Comparison of ENCODE assay signal across 28 mouse cellular contexts in the genomic region with DNA sequence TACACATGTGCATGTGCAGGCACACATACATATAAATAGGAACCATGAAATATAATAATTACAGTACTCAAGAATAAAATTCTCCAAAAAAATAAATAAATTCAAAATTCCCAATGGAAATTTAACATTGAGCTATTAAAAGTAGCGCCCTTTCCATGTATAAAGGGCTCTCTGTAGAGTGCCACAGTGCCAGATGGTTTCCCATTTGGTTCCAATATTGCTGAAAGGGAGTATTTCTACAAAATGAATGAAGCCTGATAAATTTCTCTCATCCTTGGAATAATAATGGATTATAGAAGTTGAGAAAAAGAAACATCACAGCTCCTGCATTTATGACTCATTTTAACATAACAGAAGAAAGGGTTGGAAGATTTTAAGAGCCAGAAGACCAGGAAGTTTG.
A peak's percentile ranks its signal among the peaks of the same experiment; 100 is the strongest.
DNase-seq lines count a peak whose midpoint lies in the region; ATAC-seq and TF ChIP-seq lines count a peak whose summit lies in the region.
"Had no signal": no experiment of that assay in that cellular context is flagged by ENCODE, and none has a peak within 500 bp of the region (broad histone marks: within the 10 kb centered on the region; RNA-seq: fewer than 3 reads in every experiment).

No protein-coding gene starts in this region.

- no peak overlapping the region for H3K4me3 ChIP-seq in forebrain, postnatal 0 days (ENCODE audit: low read depth, low read length)
- no peak overlapping the region for H3K4me3 ChIP-seq in forebrain, embryonic 13.5 days
- H3K4me3 ChIP-seq in layer of hippocampus, adult 2 months = no peak overlapping the region
- H3K4me3 ChIP-seq in kidney, embryonic 15.5 days (replicated peaks) = no peak overlapping the region
- H3K4me3 ChIP-seq: embryonic facial prominence, embryonic 12.5 days; embryonic facial prominence, embryonic 15.5 days; forebrain, embryonic 15.5 days; gastrocnemius, adult 2 months; heart, embryonic 12.5 days; heart, embryonic 15.5 days; hindbrain, embryonic 10.5 days; hindbrain, embryonic 13.5 days had no signal

- TF ChIP-seq POLR2A in brain, embryonic 14.5 days (IDR thresholded peaks at IDR 0.05; ENCODE audit: borderline replicate concordance, extremely low read depth, insufficient read depth, insufficient read length, poor library complexity, severe bottlenecking) = no peak

- H3K36me3 ChIP-seq in forebrain, postnatal 0 days (ENCODE audit: insufficient read depth) = no peaks in the 10 kb centered on the region
- no peaks in the 10 kb centered on the region for H3K36me3 ChIP-seq in forebrain, embryonic 13.5 days (ENCODE audit: poor library complexity, severe bottlenecking)
- no peaks in the 10 kb centered on the region for H3K36me3 ChIP-seq in kidney, embryonic 15.5 days
- H3K36me3 ChIP-seq: embryonic facial prominence, embryonic 12.5 days; embryonic facial prominence, embryonic 15.5 days; forebrain, embryonic 15.5 days; heart, embryonic 12.5 days; heart, embryonic 15.5 days; hindbrain, embryonic 10.5 days; hindbrain, embryonic 13.5 days had no signal

- H3K9ac ChIP-seq in forebrain, postnatal 0 days = no peak overlapping the region
- H3K9ac ChIP-seq in forebrain, embryonic 13.5 days = no peak overlapping the region
- H3K9ac ChIP-seq in kidney, embryonic 15.5 days = no peak overlapping the region
- H3K9ac ChIP-seq: embryonic facial prominence, embryonic 12.5 days; embryonic facial prominence, embryonic 15.5 days; forebrain, embryonic 15.5 days; heart, embryonic 12.5 days; heart, embryonic 15.5 days; hindbrain, embryonic 13.5 days had no signal

- no peak for TF ChIP-seq CTCF in forebrain, postnatal 0 days (IDR thresholded peaks at IDR 0.05; ENCODE audit: low read depth)
- TF ChIP-seq CTCF in brain, embryonic 14.5 days (IDR thresholded peaks at IDR 0.05; ENCODE audit: borderline replicate concordance, extremely low read depth, insufficient read depth, insufficient read length) = no peak
- TF ChIP-seq CTCF in layer of hippocampus, adult 2 months (conservative IDR thresholded peaks at IDR 0.05) = no peak

- H3K27me3 ChIP-seq in forebrain, postnatal 0 days (ENCODE audit: insufficient read depth, low read length) = no peaks in the 10 kb centered on the region
- no peaks in the 10 kb centered on the region for H3K27me3 ChIP-seq in forebrain, embryonic 13.5 days
- H3K27me3 ChIP-seq in kidney, embryonic 15.5 days = no peaks in the 10 kb centered on the region
- H3K27me3 ChIP-seq: embryonic facial prominence, embryonic 12.5 days; embryonic facial prominence, embryonic 15.5 days; forebrain, embryonic 15.5 days; heart, embryonic 12.5 days; heart, embryonic 15.5 days; hindbrain, embryonic 13.5 days had no signal

- DNase-seq in forebrain, postnatal 0 days = peak; percentile 29
- DNase-seq in brain, embryonic 14.5 days (ENCODE audit: low read depth) = peak; percentile 41
- peak; percentile 58 to 68 for DNase-seq in layer of hippocampus, adult 2 months (ENCODE audit: low spot score in 2 of 2)
- peak; percentile 43 for DNase-seq in layer of hippocampus, adult 9-11 months
- no peak for DNase-seq in lung, postnatal 25 days (ENCODE audit: low spot score)
- DNase-seq: adrenal gland, adult 8-10 months; adrenal gland, postnatal 25 days; cerebellum, adult 11 months; cerebellum, adult 2 months; cerebellum, adult 9-11 months; cerebellum, postnatal 25 days; gastrocnemius, adult 2 months; gastrocnemius, postnatal 14 days; heart, adult 11 months; heart, postnatal 10 days; heart, postnatal 36 days had no signal

- H3K27ac ChIP-seq in forebrain, postnatal 0 days (ENCODE audit: low read depth, low read length) = no peak overlapping the region
- H3K27ac ChIP-seq in forebrain, embryonic 13.5 days = no peak overlapping the region
- H3K27ac ChIP-seq in layer of hippocampus, adult 2 months = no peak overlapping the region
- H3K27ac ChIP-seq in kidney, embryonic 15.5 days = no peak overlapping the region
- H3K27ac ChIP-seq: embryonic facial prominence, embryonic 12.5 days; embryonic facial prominence, embryonic 15.5 days; forebrain, embryonic 15.5 days; gastrocnemius, adult 2 months; heart, embryonic 15.5 days; hindbrain, embryonic 10.5 days; hindbrain, embryonic 13.5 days had no signal

- no peak for ATAC-seq in forebrain, postnatal 0 days
- ATAC-seq in forebrain, embryonic 13.5 days = no peak
- ATAC-seq in kidney, embryonic 15.5 days (replicated peaks; ENCODE audit: low FRiP score) = no peak
- ATAC-seq: CD4-positive, CD25-positive, alpha-beta regulatory T cell, adult 4 months; forebrain, embryonic 15.5 days; hindbrain, embryonic 16.5 days; intestine, embryonic 16.5 days had no signal

- H3K4me2 ChIP-seq in forebrain, postnatal 0 days (ENCODE audit: low read depth) = no peak overlapping the region
- no peak overlapping the region for H3K4me2 ChIP-seq in forebrain, embryonic 13.5 days
- H3K4me2 ChIP-seq in kidney, embryonic 15.5 days = no peak overlapping the region
- H3K4me2 ChIP-seq: embryonic facial prominence, embryonic 12.5 days; embryonic facial prominence, embryonic 15.5 days; forebrain, embryonic 15.5 days; heart, embryonic 12.5 days; heart, embryonic 15.5 days; hindbrain, embryonic 13.5 days had no signal

- no peaks in the 10 kb centered on the region for H3K9me3 ChIP-seq in forebrain, postnatal 0 days (ENCODE audit: low read length)
- no peaks in the 10 kb centered on the region for H3K9me3 ChIP-seq in forebrain, embryonic 13.5 days (replicated peaks)
- H3K9me3 ChIP-seq in kidney, embryonic 15.5 days (replicated peaks) = no peaks in the 10 kb centered on the region
- H3K9me3 ChIP-seq: embryonic facial prominence, embryonic 12.5 days; embryonic facial prominence, embryonic 15.5 days; forebrain, embryonic 15.5 days; heart, embryonic 12.5 days; heart, embryonic 15.5 days; hindbrain, embryonic 10.5 days; hindbrain, embryonic 13.5 days had no signal

- WGBS in forebrain, postnatal 0 days = 57% methylated on average over 1 of the region's 1 CpGs
- WGBS in forebrain, embryonic 13.5 days = 83% methylated on average over 1 of the region's 1 CpGs
- 76% methylated on average over 1 of the region's 1 CpGs for WGBS in kidney, embryonic 15.5 days

- H3K4me1 ChIP-seq in forebrain, postnatal 0 days (ENCODE audit: insufficient read depth) = no peaks in the 10 kb centered on the region
- H3K4me1 ChIP-seq in forebrain, embryonic 13.5 days = peaks cover 4% of the 10 kb centered on the region; the same call in 1 of the 2 replicates
- H3K4me1 ChIP-seq in kidney, embryonic 15.5 days = no peaks in the 10 kb centered on the region
- H3K4me1 ChIP-seq: embryonic facial prominence, embryonic 12.5 days; embryonic facial prominence, embryonic 15.5 days; heart, embryonic 12.5 days; heart, embryonic 15.5 days had no signal
